Mouse (Mus musculus) lung, adult 2 months (tissue): ENCODE measurements around the gene Cdh1.

Experiments used
- CTCF ChIP-seq: fragments of 200-500 bp; IDR thresholded peaks from 2 replicates; pipeline ENCODE4 v1.5.1; 2011; ENCODE audit warnings: mild to moderate bottlenecking, low read length, control low read depth; ENCODE audit not compliant: insufficient read depth
- POLR2A ChIP-seq: fragments of 200-500 bp; IDR thresholded peaks from 2 replicates; pipeline ENCODE4 v1.6.1; 2011; ENCODE audit warnings: low read depth, mild to moderate bottlenecking, control low read depth, low read length, borderline replicate concordance; ENCODE audit errors: extremely low read depth

- TF ChIP-seq CTCF (no peak), POLR2A (no peak)
Observed at GRCm38 (mm10) chr8:106617196-106617595, 14.0 kb downstream of the Cdh1 start.
